Mouse (Mus musculus): ENCODE measurements around the gene Prr15l. TPM values are rescaled to one million over a fixed set of nuclear protein-coding genes. Genes with fewer than 3 reads are reported as not detected.

Gene Prr15l
- total RNA-seq, 2 experiments from 2014 or later, result not detected

GRCm38 (mm10) chr11:96941989-96942590, 14.2 kb downstream of the Prr15l start:
- ATAC-seq (replicated peaks; ENCODE audit: low FRiP score, low TSS enrichment, poor library complexity, severe bottlenecking), result peak; percentile 51

- peak; percentile 83 for ATAC-seq (replicated peaks; ENCODE audit: low FRiP score, low TSS enrichment, poor library complexity, severe bottlenecking)
Measured at GRCm38 (mm10) chr11:96943746-96944304, 15.9 kb downstream of the Prr15l start, which contains the start of gene Pnpo. Pnpo (minus strand) TSS chr11:96943986.

- ATAC-seq (replicated peaks; ENCODE audit: low FRiP score, low TSS enrichment, poor library complexity, severe bottlenecking), result no peak
Measured at GRCm38 (mm10) chr11:96944844-96945580, 17.1 kb downstream of the Prr15l start.

- ATAC-seq (replicated peaks; ENCODE audit: low FRiP score, low TSS enrichment, poor library complexity, severe bottlenecking), result no peak
Measured at GRCm38 (mm10) chr11:96946498-96946897, 18.6 kb downstream of the Prr15l start.

GRCm38 (mm10) chr11:96947849-96948248, 19.9 kb downstream of the Prr15l start:
- ATAC-seq (replicated peaks; ENCODE audit: low FRiP score, low TSS enrichment, poor library complexity, severe bottlenecking), result peak; percentile 56

- no peak for ATAC-seq (replicated peaks; ENCODE audit: low FRiP score, low TSS enrichment, poor library complexity, severe bottlenecking)
Measured at GRCm38 (mm10) chr11:96950767-96951166, 22.9 kb downstream of the Prr15l start.

GRCm38 (mm10) chr11:96952426-96952825, 24.5 kb downstream of the Prr15l start:
- no peak for ATAC-seq (replicated peaks; ENCODE audit: low FRiP score, low TSS enrichment, poor library complexity, severe bottlenecking)

- no peak for ATAC-seq (replicated peaks; ENCODE audit: low FRiP score, low TSS enrichment, poor library complexity, severe bottlenecking)
Measured at GRCm38 (mm10) chr11:96952896-96953295, 25.0 kb downstream of the Prr15l start.

GRCm38 (mm10) chr11:96955094-96955493, 27.2 kb downstream of the Prr15l start:
- no peak for ATAC-seq (replicated peaks; ENCODE audit: low FRiP score, low TSS enrichment, poor library complexity, severe bottlenecking)

- ATAC-seq (replicated peaks; ENCODE audit: low FRiP score, low TSS enrichment, poor library complexity, severe bottlenecking), result peak; percentile 70
Measured at GRCm38 (mm10) chr11:96956009-96956724, 28.3 kb downstream of the Prr15l start.

GRCm38 (mm10) chr11:96957061-96957805, 29.3 kb downstream of the Prr15l start:
- ATAC-seq (replicated peaks; ENCODE audit: low FRiP score, low TSS enrichment, poor library complexity, severe bottlenecking), result no peak

GRCm38 (mm10) chr11:96963580-96963979, 35.7 kb downstream of the Prr15l start:
- peak; percentile 72 for ATAC-seq (replicated peaks; ENCODE audit: low FRiP score, low TSS enrichment, poor library complexity, severe bottlenecking)

- ATAC-seq (replicated peaks; ENCODE audit: low FRiP score, low TSS enrichment, poor library complexity, severe bottlenecking), result no peak
Measured at GRCm38 (mm10) chr11:96966172-96966571, 38.3 kb downstream of the Prr15l start.

GRCm38 (mm10) chr11:96966914-96967543, 39.1 kb downstream of the Prr15l start:
- ATAC-seq (replicated peaks; ENCODE audit: low FRiP score, low TSS enrichment, poor library complexity, severe bottlenecking), result no peak

- ATAC-seq (replicated peaks; ENCODE audit: low FRiP score, low TSS enrichment, poor library complexity, severe bottlenecking), result peak; percentile 35; the same call in 1 of the 2 replicates
Measured at GRCm38 (mm10) chr11:96967544-96968269, 39.8 kb downstream of the Prr15l start.

- no peak for ATAC-seq (replicated peaks; ENCODE audit: low FRiP score, low TSS enrichment, poor library complexity, severe bottlenecking)
Measured at GRCm38 (mm10) chr11:96968476-96968875, 40.6 kb downstream of the Prr15l start.

GRCm38 (mm10) chr11:96969280-96969722, 41.4 kb downstream of the Prr15l start:
- ATAC-seq (replicated peaks; ENCODE audit: low FRiP score, low TSS enrichment, poor library complexity, severe bottlenecking), result peak; percentile 47

GRCm38 (mm10) chr11:96969746-96970145, 41.8 kb downstream of the Prr15l start:
- ATAC-seq (replicated peaks; ENCODE audit: low FRiP score, low TSS enrichment, poor library complexity, severe bottlenecking), result no peak

All from megakaryocyte-erythroid progenitor cell, adult 5-6 weeks (primary cell).